Mouse (Mus musculus) small intestine, adult 2 months (tissue): ENCODE results near the gene Bcat1. TPM values are rescaled to one million over a fixed set of nuclear protein-coding genes. Genes with fewer than 3 reads are reported as not detected.
A peak's percentile ranks its signal among the peaks of the same experiment; 100 is the strongest.

Experiments
- H3K27ac ChIP-seq: fragments of 200-500 bp; 2 replicates; pipeline ENCODE4 v1.5.1; 2012; ENCODE audit warnings: low read depth, low read length, control low read depth, inconsistent platforms; ENCODE audit not compliant: insufficient read depth
- H3K27me3 ChIP-seq: fragments of 200-500 bp; 2 replicates; pipeline ENCODE4 v1.6.1; 2012; ENCODE audit warnings: mild to moderate bottlenecking, moderate library complexity, low read length, inconsistent platforms; ENCODE audit not compliant: control insufficient read depth, insufficient read depth
- H3K36me3 ChIP-seq: fragments of 200-500 bp; 2 replicates; pipeline ENCODE4 v1.6.1; 2012; ENCODE audit warnings: mild to moderate bottlenecking, low read length, control low read depth, inconsistent platforms; ENCODE audit not compliant: control insufficient read depth, insufficient read depth
- H3K4me1 ChIP-seq: fragments of 200-500 bp; 2 replicates; pipeline ENCODE4 v1.6.1; 2012; ENCODE audit warnings: low read length, inconsistent platforms, mixed read lengths; ENCODE audit not compliant: control insufficient read depth, insufficient read depth, insufficient read length
- H3K4me3 ChIP-seq: fragments of 200-500 bp; 2 replicates; pipeline ENCODE4 v1.5.1; 2012; ENCODE audit warnings: low read depth, mild to moderate bottlenecking, control low read depth, inconsistent platforms, low read length, moderate library complexity
- CTCF ChIP-seq: fragments of 200-500 bp; IDR thresholded peaks from 2 replicates; pipeline ENCODE4 v1.5.1; 2012; ENCODE audit warnings: low read depth, mild to moderate bottlenecking, control low read depth, inconsistent platforms, low read length, moderate library complexity, mixed read lengths; ENCODE audit not compliant: insufficient replicate concordance, insufficient read length; ENCODE audit errors: extremely low read depth
- POLR2A ChIP-seq: fragments of 200-500 bp; IDR thresholded peaks from 2 replicates; pipeline ENCODE4 v1.6.1; 2012; ENCODE audit warnings: low read depth, mild to moderate bottlenecking, control low read depth, inconsistent platforms, low read length, moderate library complexity
- WGBS: fragments of 180-500 bp; shearing (Covaris S2); methylation state at CpG from one replicate; pipeline ENCODE4 v1.1.7; 2018; 5-methylcytosine and 5-hydroxymethylcytosine counted together
- polyA plus RNA-seq: library from polyadenylated mRNA; depleted of rRNA; stranded (reverse); fragments of >200 nt; gene quantifications from 2 replicates; pipeline ENCODE4 v1.2.3, GENCODE M21; 2012; rRNA removed

Gene Bcat1
- polyA plus RNA-seq: 0.13 and 0.22 TPM in 2 replicates

- H3K27ac ChIP-seq: no peak within 1 kb of the TSS
- no peaks in the 10 kb centered on the region for H3K36me3 ChIP-seq
- H3K27me3 ChIP-seq: peaks cover 17% of the 10 kb centered on the region
- TF ChIP-seq POLR2A: no peak
- no peak for TF ChIP-seq CTCF
- H3K4me3 ChIP-seq: peak within 1 kb of the TSS; percentile 49
- no peaks in the 10 kb centered on the region for H3K4me1 ChIP-seq
- 3% methylated on average over 39 of the region's 39 CpGs for WGBS
These were observed at the start of gene Bcat1 for GRCm38 (mm10) chr6:145075548-145076224. Gene Bcat1 (minus strand): TSS chr6:145076184.

- TF ChIP-seq POLR2A (no peak), CTCF (no peak)
- Histone ChIP-seq H3K36me3 (no peaks in the 10 kb centered on the region), H3K4me1 (no peaks in the 10 kb centered on the region; the same call in 1 of the 2 replicates), H3K4me3 (no peak overlapping the region), H3K27me3 (no peaks in the 10 kb centered on the region), H3K27ac (no peak overlapping the region)
- WGBS: 56% methylated on average over 7 of the region's 7 CpGs
These were observed 49.7 kb upstream of the Bcat1 start for GRCm38 (mm10) chr6:145125591-145126113.

- Histone ChIP-seq H3K36me3 (no peaks in the 10 kb centered on the region), H3K27ac (no peak overlapping the region), H3K27me3 (no peaks in the 10 kb centered on the region), H3K4me3 (no peak overlapping the region), H3K4me1 (peaks cover 2% of the 10 kb centered on the region; the same call in 1 of the 2 replicates)
- TF ChIP-seq POLR2A: no peak
- no peak for TF ChIP-seq CTCF
- WGBS: 83% methylated on average over 1 of the region's 1 CpGs
These were observed 48.6 kb upstream of the Bcat1 start for GRCm38 (mm10) chr6:145124621-145125020.

- Histone ChIP-seq H3K4me3 (peak overlapping the region; percentile 32), H3K36me3 (no peaks in the 10 kb centered on the region), H3K27ac (no peak overlapping the region)
These were observed 47.4 kb upstream of the Bcat1 start for GRCm38 (mm10) chr6:145123136-145124060.

GRCm38 (mm10) chr6:145122423-145123059 is 46.6 kb upstream of the Bcat1 start:
- no peak overlapping the region; the same call in 1 of the 2 replicates for H3K27ac ChIP-seq
- no peak overlapping the region for H3K4me3 ChIP-seq
- WGBS: 72% methylated on average over 8 of the region's 8 CpGs
- H3K4me1 ChIP-seq: peaks cover 2% of the 10 kb centered on the region; the same call in 1 of the 2 replicates
- H3K27me3 ChIP-seq: no peaks in the 10 kb centered on the region
- no peak for TF ChIP-seq CTCF
- no peak for TF ChIP-seq POLR2A
- no peaks in the 10 kb centered on the region for H3K36me3 ChIP-seq

More at GRCm38 (mm10) chr6:145123136-145124060, 47.4 kb upstream of the Bcat1 start:
- no peak for TF ChIP-seq CTCF
- TF ChIP-seq POLR2A: no peak
- Histone ChIP-seq H3K27me3 (no peaks in the 10 kb centered on the region), H3K4me1 (peaks cover 2% of the 10 kb centered on the region; the same call in 1 of the 2 replicates)
- 60% methylated on average over 11 of the region's 11 CpGs for WGBS

GRCm38 (mm10) chr6:145121590-145122420 is 45.8 kb upstream of the Bcat1 start:
- H3K4me3 ChIP-seq: peak overlapping the region; percentile 58
- TF ChIP-seq CTCF (no peak), POLR2A (no peak)

More at GRCm38 (mm10) chr6:145121590-145122420, 45.8 kb upstream of the Bcat1 start:
- no peaks in the 10 kb centered on the region for H3K36me3 ChIP-seq
- no peaks in the 10 kb centered on the region for H3K27me3 ChIP-seq
- H3K27ac ChIP-seq: peak overlapping the region; percentile 73
- 77% methylated on average over 21 of the region's 21 CpGs for WGBS
- peaks cover 2% of the 10 kb centered on the region; the same call in 1 of the 2 replicates for H3K4me1 ChIP-seq
